Mouse (Mus musculus): ENCODE results near the gene Cldn14.

- TF ChIP-seq CTCF (IDR thresholded peaks at IDR 0.05; ENCODE audit: low read depth, low read length) (no peak), TAL1 (conservative IDR thresholded peaks at IDR 0.05; ENCODE audit: low read depth, low read length) (no peak), GATA1 (IDR thresholded peaks at IDR 0.05; ENCODE audit: borderline replicate concordance, low read length) (no peak), GATA2 (IDR thresholded peaks at IDR 0.05; ENCODE audit: borderline replicate concordance, low read depth, low read length) (no peak), POLR2AphosphoS5 (IDR thresholded peaks at IDR 0.05; ENCODE audit: insufficient replicate concordance, low read depth, low read length) (no peak)
Observed at GRCm38 (mm10) chr16:93941781-93942567, 66.7 kb downstream of the Cldn14 start.

Data from G1E (cell line).